Mouse (Mus musculus): ENCODE results near the gene Calm1. TPM values are rescaled to one million over a fixed set of nuclear protein-coding genes. Genes with fewer than 3 reads are reported as not detected.

The Calm1 gene
- polyA plus RNA-seq, 3 experiments from 2014 or later = 1,310 to 3,387 (median 2,012) TPM

- ATAC-seq = no peak
Measured at GRCm38 (mm10) chr12:100226073-100226472, 26.8 kb downstream of the Calm1 start.

GRCm38 (mm10) chr12:100226621-100227020, 27.4 kb downstream of the Calm1 start:
- no peak for ATAC-seq

- peak; percentile 52 for ATAC-seq
Measured at GRCm38 (mm10) chr12:100228041-100228725, 28.9 kb downstream of the Calm1 start.

- no peak for ATAC-seq
Measured at GRCm38 (mm10) chr12:100234201-100234600, 35.0 kb downstream of the Calm1 start.

- no peak for ATAC-seq
Measured at GRCm38 (mm10) chr12:100234919-100235318, 35.7 kb downstream of the Calm1 start.

- ATAC-seq = no peak
Measured at GRCm38 (mm10) chr12:100235423-100235822, 36.2 kb downstream of the Calm1 start.

GRCm38 (mm10) chr12:100239404-100239803, 40.2 kb downstream of the Calm1 start:
- ATAC-seq = no peak

GRCm38 (mm10) chr12:100239807-100240206, 40.6 kb downstream of the Calm1 start:
- no peak for ATAC-seq

GRCm38 (mm10) chr12:100241911-100242796, 42.9 kb downstream of the Calm1 start:
- no peak for ATAC-seq

GRCm38 (mm10) chr12:100244580-100244979, 45.3 kb downstream of the Calm1 start:
- no peak for ATAC-seq

- ATAC-seq = no peak
Measured at GRCm38 (mm10) chr12:100249170-100249569, 49.9 kb downstream of the Calm1 start.

GRCm38 (mm10) chr12:100254471-100254870, 55.2 kb downstream of the Calm1 start:
- no peak for ATAC-seq

GRCm38 (mm10) chr12:100255441-100255949, 56.3 kb downstream of the Calm1 start:
- no peak for ATAC-seq

GRCm38 (mm10) chr12:100257779-100258178, 58.5 kb downstream of the Calm1 start:
- no peak for ATAC-seq

Other genes starting within 250 kb of the Calm1 start
- gene Kcnk13, start 234.9 kb upstream of the Calm1 start, polyA plus RNA-seq (2017; shearing (Covaris generic)) = not detected
- gene Psmc1, start 89.3 kb upstream of the Calm1 start, polyA plus RNA-seq (2017; shearing (Covaris generic)) = 100 to 1,000 TPM; 213 to 288 (median 228) TPM
- 10 to 100 TPM; 10.8 to 17.9 (median 15.0) TPM for gene Nrde2, start 39.8 kb upstream of the Calm1 start, polyA plus RNA-seq (2017; shearing (Covaris generic))

All from inflammation-experienced regulatory T-cells, adult 6 months (primary cell).